Mouse (Mus musculus): ENCODE measurements around the gene Gm8362.
"Not testable (repeated sequence)": the region's sequence is repeated elsewhere in the genome, so short reads cannot be mapped to it uniquely, and the experiment has no call there.

Gene Gm8362

GRCm38 (mm10) chr14:6774311-6774710, at the start of gene Gm8362:
Gene Gm8362 (minus strand): TSS chr14:6774411.
- DNase-seq (ENCODE audit: low spot score in 2 of 2) = not testable (repeated sequence)

DNA sequence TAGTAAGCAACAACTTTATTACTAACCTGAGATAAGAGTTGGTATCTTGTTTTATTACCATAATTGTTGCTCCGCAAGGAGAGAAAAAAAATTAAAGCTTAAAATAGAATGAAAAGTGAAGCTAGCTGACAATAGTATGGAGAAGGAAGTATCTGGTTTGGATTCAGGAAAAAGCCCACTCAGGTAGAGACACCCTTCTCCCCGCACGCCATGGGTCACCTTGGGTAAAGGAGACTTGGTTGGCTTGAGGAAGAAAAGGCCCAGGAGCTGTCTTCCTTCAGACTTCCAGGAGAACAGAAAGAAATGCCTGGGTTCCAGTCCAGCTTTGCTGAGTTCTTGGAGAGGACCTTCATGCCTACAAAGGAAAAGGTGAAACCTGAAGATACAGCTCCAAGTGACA, 49.1 kb upstream of the Gm8362 start:
- DNase-seq (ENCODE audit: low spot score in 2 of 2) = not testable (repeated sequence)

- peak in 1 of 2 experiments; percentile 1 for DNase-seq (ENCODE audit: low spot score in 2 of 2)
These were observed 17.0 kb downstream of the Gm8362 start for GRCm38 (mm10) chr14:6757231-6757536.

DNA sequence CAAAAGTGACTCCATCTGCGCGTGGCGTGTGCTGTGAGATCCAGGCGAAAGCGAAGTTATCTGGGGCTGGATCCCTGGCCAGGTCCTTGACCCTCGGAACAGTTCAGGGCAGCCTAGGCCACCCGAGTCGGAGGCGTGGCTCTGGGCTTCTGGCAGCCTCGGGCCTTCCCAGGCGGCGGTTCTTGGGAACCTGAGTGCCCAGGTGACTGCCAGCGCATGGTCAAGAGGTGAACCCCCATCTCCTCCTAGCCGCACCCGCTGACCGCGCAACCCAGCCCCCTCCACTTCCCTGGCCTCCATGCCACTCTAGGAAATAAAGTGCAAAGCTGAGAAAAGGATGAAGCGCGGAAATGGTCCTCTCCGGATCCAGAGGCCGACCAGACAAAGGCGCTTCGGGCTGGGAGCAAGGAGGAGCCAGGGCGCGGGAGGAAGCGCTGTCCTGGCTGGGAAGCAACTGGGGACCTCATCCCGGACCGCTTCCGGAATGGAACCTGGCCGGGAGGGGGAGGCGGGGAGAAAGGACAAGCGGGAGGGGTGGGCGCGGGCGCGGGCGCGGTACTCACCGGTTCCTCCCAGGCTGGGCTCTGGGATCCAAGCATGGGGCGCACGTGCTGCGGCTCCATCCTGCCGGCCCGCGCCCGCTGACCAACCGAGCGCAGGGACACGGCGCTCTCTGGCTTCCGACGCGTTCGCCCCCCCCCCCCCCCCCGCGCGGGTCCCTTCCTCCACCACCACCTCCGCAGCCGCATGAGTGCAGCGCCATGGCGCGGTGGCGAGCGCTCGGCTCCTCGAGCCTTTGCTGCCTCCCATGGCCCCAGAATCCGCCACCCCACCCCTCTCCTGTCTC, 17.6 kb downstream of the Gm8362 start:
- DNase-seq (ENCODE audit: low spot score in 2 of 2) = peak in 1 of 2 experiments; percentile 0

DNA sequence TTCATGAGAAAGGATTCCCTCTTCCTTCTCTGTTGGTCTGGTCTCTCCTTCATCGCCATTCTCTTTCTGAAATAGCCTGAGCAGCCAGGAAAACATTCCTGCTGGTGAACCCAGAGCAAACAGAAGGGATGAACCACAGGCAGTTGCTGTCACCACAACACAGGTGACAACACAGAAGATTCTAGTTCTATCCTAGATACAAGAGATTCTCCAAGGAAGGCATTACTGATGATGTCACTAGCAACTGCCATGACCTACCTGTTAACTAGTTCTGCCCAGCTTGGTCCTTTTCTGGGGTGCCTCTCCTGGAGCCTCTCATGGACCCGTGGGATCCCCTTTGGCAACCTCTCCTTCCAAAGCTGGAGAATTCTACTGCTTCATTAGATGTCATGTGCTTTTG, 32.0 kb downstream of the Gm8362 start, which contains the start of gene Gm3636:
TSS of gene Gm3636 (minus strand) at position 101 of the 400 bp plus-strand sequence.
- DNase-seq (ENCODE audit: low spot score in 2 of 2) = not testable (repeated sequence)

DNA sequence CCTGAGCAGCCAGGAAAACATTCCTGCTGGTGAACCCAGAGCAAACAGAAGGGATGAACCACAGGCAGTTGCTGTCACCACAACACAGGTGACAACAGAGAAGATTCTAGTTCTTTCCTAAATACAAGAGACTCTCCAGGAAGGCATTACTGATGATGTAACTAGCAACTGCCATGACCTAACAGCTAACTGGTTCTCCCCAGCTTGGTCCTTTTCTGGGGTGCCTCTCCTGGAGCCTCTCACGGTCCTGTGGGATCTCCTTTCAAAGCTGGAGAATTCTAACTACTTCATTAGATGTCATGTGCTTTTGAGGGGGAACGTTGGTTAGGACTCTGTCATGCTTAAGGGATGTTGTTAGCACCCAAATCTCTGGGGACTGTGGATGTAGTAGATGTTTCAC, 54.1 kb downstream of the Gm8362 start, which contains the start of gene Gm8050:
TSS of gene Gm8050 (minus strand) at position 101 of the 400 bp plus-strand sequence.
- not testable (repeated sequence) for DNase-seq (ENCODE audit: low spot score in 2 of 2)

Data from right cerebral cortex, postnatal 36 days (tissue).